In genomic region chr9:67039867-67040266, GRCm38 (mm10) we compare ENCODE assay signal across 8 mouse cellular contexts. TPM values are rescaled to one million over a fixed set of nuclear protein-coding genes. Genes with fewer than 3 reads are reported as not detected.
A peak's percentile ranks its signal among the peaks of the same experiment; 100 is the strongest.
DNase-seq lines count a peak whose midpoint lies in the region; ATAC-seq lines count a peak whose summit lies in the region.
"Had no signal": no experiment of that assay in that cellular context is flagged by ENCODE, and none has a peak within 500 bp of the region (broad histone marks: within the 10 kb centered on the region; RNA-seq: fewer than 3 reads in every experiment).

No protein-coding gene starts in this region.

- peak overlapping the region; percentile 99 for H3K9ac ChIP-seq in heart, embryonic 14.5 days (ENCODE audit: low read length)
- 0 out of 2 replicates have a peak overlapping the region, but pooled peaks have one; percentile 21 for H3K9ac ChIP-seq in neural tube, embryonic 12.5 days
- H3K9ac ChIP-seq in neural tube, embryonic 15.5 days (replicated peaks), result no peak overlapping the region
- no peak overlapping the region for H3K9ac ChIP-seq in limb, embryonic 13.5 days

- peak overlapping the region; percentile 26 to 75; a peak in 2 of 4 replicates for H3K27ac ChIP-seq in heart, embryonic 14.5 days (replicated peaks in 1 of 2; ENCODE audit: control insufficient read depth in 1 of 2, insufficient read depth in 1 of 2, low read depth in 2 of 2, low read length in 2 of 2)
- no peak overlapping the region for H3K27ac ChIP-seq in neural tube, embryonic 12.5 days
- no peak overlapping the region for H3K27ac ChIP-seq in neural tube, embryonic 15.5 days (replicated peaks)
- H3K27ac ChIP-seq in limb, embryonic 13.5 days, result no peak overlapping the region

- no peak for ATAC-seq in heart, embryonic 14.5 days (ENCODE audit: insufficient number of reproducible peaks, insufficient read depth, low FRiP score, low read depth)
- no peak for ATAC-seq in neural tube, embryonic 12.5 days (ENCODE audit: low FRiP score, low read depth)
- ATAC-seq in neural tube, embryonic 15.5 days (ENCODE audit: low FRiP score), result no peak
- ATAC-seq in limb, embryonic 13.5 days (ENCODE audit: low FRiP score, low read depth), result no peak
- no peak for ATAC-seq in monocyte, adult 5-6 weeks (replicated peaks; ENCODE audit: insufficient number of reproducible peaks, low FRiP score, low TSS enrichment, poor library complexity, severe bottlenecking)
- no peak for ATAC-seq in megakaryocyte-erythroid progenitor cell, adult 5-6 weeks (replicated peaks; ENCODE audit: low FRiP score, low TSS enrichment, poor library complexity, severe bottlenecking)

- peaks cover 93% of the 10 kb centered on the region for H3K36me3 ChIP-seq in heart, embryonic 14.5 days (ENCODE audit: control insufficient read depth, insufficient read depth, low read length)
- peaks cover 14% of the 10 kb centered on the region for H3K36me3 ChIP-seq in neural tube, embryonic 12.5 days
- peaks cover 14% of the 10 kb centered on the region for H3K36me3 ChIP-seq in neural tube, embryonic 15.5 days
- H3K36me3 ChIP-seq in limb, embryonic 13.5 days, result peaks cover 49% of the 10 kb centered on the region

- 74% methylated on average over 10 of the region's 10 CpGs for WGBS in heart, embryonic 14.5 days
- 42% methylated on average over 10 of the region's 10 CpGs for WGBS in neural tube, embryonic 12.5 days
- WGBS in neural tube, embryonic 15.5 days, result 40% methylated on average over 10 of the region's 10 CpGs
- 76% methylated on average over 10 of the region's 10 CpGs for WGBS in limb, embryonic 13.5 days

- peak overlapping the region; percentile 93 for H3K4me2 ChIP-seq in heart, embryonic 14.5 days (ENCODE audit: low read length)
- no peak overlapping the region for H3K4me2 ChIP-seq in neural tube, embryonic 12.5 days (replicated peaks)
- no peak overlapping the region; the same call in 1 of the 2 replicates for H3K4me2 ChIP-seq in neural tube, embryonic 15.5 days
- peak overlapping the region; percentile 86; the same call in 1 of the 2 replicates for H3K4me2 ChIP-seq in limb, embryonic 13.5 days (replicated peaks)

- peaks cover 5% of the 10 kb centered on the region for H3K9me3 ChIP-seq in heart, embryonic 14.5 days (ENCODE audit: control insufficient read depth, low read length)
- H3K9me3 ChIP-seq in neural tube, embryonic 12.5 days, result peaks cover 3% of the 10 kb centered on the region
- H3K9me3 ChIP-seq in neural tube, embryonic 15.5 days (replicated peaks), result 0 out of 2 replicates have a peak, but pooled peaks cover 2% of the 10 kb centered on the region
- peaks cover 6% of the 10 kb centered on the region for H3K9me3 ChIP-seq in limb, embryonic 13.5 days

- DNase-seq in heart, adult 9 months (ENCODE audit: low spot score in 2 of 2), result no peak
- DNase-seq: gastrocnemius, postnatal 14 days had no signal

- peaks cover 31 to 70% of the 10 kb centered on the region in 2 experiments for H3K4me1 ChIP-seq in heart, embryonic 14.5 days (ENCODE audit: control insufficient read depth in 2 of 2, insufficient read depth in 2 of 2, low read length in 2 of 2)
- peaks cover 26% of the 10 kb centered on the region for H3K4me1 ChIP-seq in neural tube, embryonic 12.5 days
- peaks cover 51% of the 10 kb centered on the region for H3K4me1 ChIP-seq in neural tube, embryonic 15.5 days
- peaks cover 70% of the 10 kb centered on the region for H3K4me1 ChIP-seq in limb, embryonic 13.5 days

- H3K4me3 ChIP-seq in heart, embryonic 14.5 days (ENCODE audit: control insufficient read depth in 1 of 2, insufficient read depth in 1 of 2, low read depth in 1 of 2, low read length in 2 of 2), result no peak overlapping the region
- no peak overlapping the region for H3K4me3 ChIP-seq in neural tube, embryonic 12.5 days
- no peak overlapping the region for H3K4me3 ChIP-seq in neural tube, embryonic 15.5 days (replicated peaks)
- H3K4me3 ChIP-seq in limb, embryonic 13.5 days, result no peak overlapping the region

- H3K27me3 ChIP-seq in heart, embryonic 14.5 days (ENCODE audit: control insufficient read depth, insufficient read depth, low read length), result no peaks in the 10 kb centered on the region
- H3K27me3 ChIP-seq in neural tube, embryonic 12.5 days (replicated peaks), result no peaks in the 10 kb centered on the region
- no peaks in the 10 kb centered on the region for H3K27me3 ChIP-seq in neural tube, embryonic 15.5 days (replicated peaks)
- no peaks in the 10 kb centered on the region for H3K27me3 ChIP-seq in limb, embryonic 13.5 days

RNA-seq across cellular contexts. Expression of gene Tpm1, which starts 9.3 kb away (rescaled TPM):
- 5,210 and 5,334 TPM in 2 replicates for polyA plus RNA-seq in heart, embryonic 14.5 days (2014; fragmentation: Nextera tagmentation; extraction: Ambion mirVana)
- polyA plus RNA-seq in neural tube, embryonic 12.5 days (2016; fragmentation: Nextera tagmentation; extraction: Ambion mirVana), result 300 and 315 TPM in 2 replicates
- 230 and 300 TPM in 2 replicates for polyA plus RNA-seq in neural tube, embryonic 15.5 days (2015; fragmentation: Nextera tagmentation; extraction: Ambion mirVana)
- 775 and 786 TPM in 2 replicates for polyA plus RNA-seq in limb, embryonic 13.5 days (2015; fragmentation: Nextera tagmentation; extraction: Ambion mirVana)
- total RNA-seq in monocyte, adult 5-6 weeks (2017), result 29.4 to 78.0 TPM (median 49.1 TPM) in 3 replicates
- 64.9 and 77.2 TPM in 2 replicates for total RNA-seq in megakaryocyte-erythroid progenitor cell, adult 5-6 weeks (2014; fragmentation: Nextera tagmentation)
- 88.4 and 108 TPM in 2 replicates for total RNA-seq in megakaryocyte-erythroid progenitor cell, adult 5-6 weeks (2017)

Comparison
In these comparisons a context has a peak if more than half of its experiments do, and no peak if none do; other contexts are left out.
1. H3K9ac ChIP-seq: peak in heart, embryonic 14.5 days (single experiment) and neural tube, embryonic 12.5 days (single experiment); none in neural tube, embryonic 15.5 days (single experiment) and limb, embryonic 13.5 days (single experiment).
2. H3K27ac ChIP-seq: peak in heart, embryonic 14.5 days (2 of 2); none in neural tube, embryonic 12.5 days (single experiment), neural tube, embryonic 15.5 days (single experiment) and limb, embryonic 13.5 days (single experiment).
3. H3K4me2 ChIP-seq: peak in heart, embryonic 14.5 days (single experiment) and limb, embryonic 13.5 days (single experiment); none in neural tube, embryonic 12.5 days (single experiment) and neural tube, embryonic 15.5 days (single experiment).